Mouse (Mus musculus): ENCODE results near the gene Mylpf.

DNA sequence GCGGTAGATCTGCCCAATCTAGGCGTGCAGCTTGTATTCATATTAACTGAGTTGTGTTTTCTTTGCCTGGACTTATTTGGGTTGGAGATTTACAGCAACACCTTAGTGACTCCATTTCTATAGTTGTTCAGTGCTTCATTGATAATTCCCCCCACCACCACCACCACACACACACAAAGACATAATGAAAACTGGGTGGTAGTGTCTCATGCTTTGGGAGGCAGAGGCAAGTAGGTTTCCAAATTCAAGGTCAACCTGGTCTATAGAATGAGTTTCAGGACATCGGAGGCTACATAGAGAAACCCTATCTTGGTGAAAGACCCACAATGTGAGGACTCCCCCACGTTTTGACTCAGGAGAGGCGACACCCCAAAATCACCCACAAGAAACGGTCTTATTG is 15.9 kb downstream of the Mylpf start:
- TF ChIP-seq CTCF (IDR thresholded peaks at IDR 0.05; ENCODE audit: low read depth): no peak
- no peak for TF ChIP-seq EP300 (IDR thresholded peaks at IDR 0.05; ENCODE audit: low read depth)

Measured in heart, postnatal 0 days (tissue).